Mouse (Mus musculus): ENCODE measurements around the gene Hivep2.

Hivep2 gene

GRCm38 (mm10) chr10:14048322-14048915 lies 82.5 kb downstream of the Hivep2 start:
- DNase-seq (ENCODE audit: low read depth, low spot score): no peak

GRCm38 (mm10) chr10:14048916-14049445 lies 83.1 kb downstream of the Hivep2 start:
- DNase-seq (ENCODE audit: low read depth, low spot score): no peak

GRCm38 (mm10) chr10:14049686-14050085 lies 83.8 kb downstream of the Hivep2 start:
- no peak for DNase-seq (ENCODE audit: low read depth, low spot score)

- no peak for DNase-seq (ENCODE audit: low read depth, low spot score)
Measured at GRCm38 (mm10) chr10:14050586-14050985, 84.7 kb downstream of the Hivep2 start.

- DNase-seq (ENCODE audit: low read depth, low spot score): no peak
Measured at GRCm38 (mm10) chr10:14052109-14052689, 86.3 kb downstream of the Hivep2 start.

GRCm38 (mm10) chr10:14054860-14055259 lies 89.0 kb downstream of the Hivep2 start:
- no peak for DNase-seq (ENCODE audit: low read depth, low spot score)

GRCm38 (mm10) chr10:14055533-14055981 lies 89.7 kb downstream of the Hivep2 start:
- no peak for DNase-seq (ENCODE audit: low read depth, low spot score)

- DNase-seq (ENCODE audit: low read depth, low spot score): no peak
Measured at GRCm38 (mm10) chr10:14056057-14056456, 90.2 kb downstream of the Hivep2 start.

GRCm38 (mm10) chr10:14056584-14057451 lies 90.9 kb downstream of the Hivep2 start:
- no peak for DNase-seq (ENCODE audit: low read depth, low spot score)

GRCm38 (mm10) chr10:14057841-14058605 lies 92.1 kb downstream of the Hivep2 start:
- no peak for DNase-seq (ENCODE audit: low read depth, low spot score)

- DNase-seq (ENCODE audit: low read depth, low spot score): no peak
Measured at GRCm38 (mm10) chr10:14058742-14059141, 92.9 kb downstream of the Hivep2 start.

- no peak for DNase-seq (ENCODE audit: low read depth, low spot score)
Measured at GRCm38 (mm10) chr10:14059581-14059980, 93.7 kb downstream of the Hivep2 start.

- DNase-seq (ENCODE audit: low read depth, low spot score): no peak
Measured at GRCm38 (mm10) chr10:14060302-14060701, 94.4 kb downstream of the Hivep2 start.

GRCm38 (mm10) chr10:14063226-14063625 lies 97.4 kb downstream of the Hivep2 start:
- DNase-seq (ENCODE audit: low read depth, low spot score): no peak

- DNase-seq (ENCODE audit: low read depth, low spot score): no peak
Measured at GRCm38 (mm10) chr10:14064759-14065395, 99.0 kb downstream of the Hivep2 start.

- no peak for DNase-seq (ENCODE audit: low read depth, low spot score)
Measured at GRCm38 (mm10) chr10:14067802-14068201, 101.9 kb downstream of the Hivep2 start.

GRCm38 (mm10) chr10:14070498-14071079 lies 104.7 kb downstream of the Hivep2 start:
- no peak for DNase-seq (ENCODE audit: low read depth, low spot score)

- DNase-seq (ENCODE audit: low read depth, low spot score): no peak
Measured at GRCm38 (mm10) chr10:14072504-14072903, 106.6 kb downstream of the Hivep2 start.

- DNase-seq (ENCODE audit: low read depth, low spot score): no peak
Measured at GRCm38 (mm10) chr10:14075767-14076166, 109.9 kb downstream of the Hivep2 start.

GRCm38 (mm10) chr10:14076880-14077279 lies 111.0 kb downstream of the Hivep2 start:
- DNase-seq (ENCODE audit: low read depth, low spot score): no peak

GRCm38 (mm10) chr10:14080830-14081229 lies 115.0 kb downstream of the Hivep2 start:
- no peak for DNase-seq (ENCODE audit: low read depth, low spot score)

Data from c-Kit-negative CD71-positive TER-119-positive erythroid progenitor cells, embryonic 14.5 days (primary cell).